Mouse (Mus musculus) olfactory bulb, adult 2 months (tissue): ENCODE data around the gene Gm21887.
"Not testable (repeated sequence)": the region's sequence is repeated elsewhere in the genome, so short reads cannot be mapped to it uniquely, and the experiment has no call there.

Source experiments
- CTCF ChIP-seq: fragments of 200-500 bp; IDR thresholded peaks from 2 replicates; pipeline ENCODE4 v1.5.1; 2012; ENCODE audit warnings: low read depth, mild to moderate bottlenecking, low read length, moderate library complexity; ENCODE audit not compliant: insufficient read depth
- POLR2A ChIP-seq: fragments of 200-500 bp; IDR thresholded peaks from 2 replicates; pipeline ENCODE4 v1.6.1; 2012; ENCODE audit warnings: mild to moderate bottlenecking, low read depth, low read length, moderate library complexity; ENCODE audit not compliant: insufficient read depth

GRCm38 (mm10) chrX:170020690-170021050 is 11.2 kb downstream of the Gm21887 start:
- TF ChIP-seq POLR2A: not testable (repeated sequence)
- peak; percentile 99 for TF ChIP-seq CTCF
